Mouse (Mus musculus) heart, postnatal 10 days (tissue): ENCODE measurements around the gene Man2a1. TPM values are rescaled to one million over a fixed set of nuclear protein-coding genes. Genes with fewer than 3 reads are reported as not detected.

ENCODE experiments used
- DNase-seq, 2 experiments: peaks; one replicate each; pipeline ENCODE4 v3.0.0; 2021
- intact Hi-C: fragments of 180-260 bp; cut with DNase I; formaldehyde crosslinking; loops from one replicate; pipeline ENCODE4 v1.15.1; 2025
- total RNA-seq, 2 experiments: library from RNA; stranded (reverse); gene quantifications; 2 replicates each; pipeline ENCODE4 v1.2.3; 2021

Man2a1 gene
- total RNA-seq, 2 experiments from 2014 or later: 27.5 to 35.6 TPM

GRCm38 (mm10) chr17:64622352-64622886 lies 21.9 kb downstream of the Man2a1 start:
- intact Hi-C loops: no loop called here
- DNase-seq: peak; percentile 57 to 64

- intact Hi-C loops: no loop called here
- DNase-seq: no peak
These were observed 23.9 kb downstream of the Man2a1 start for GRCm38 (mm10) chr17:64624439-64624838.

- DNase-seq: no peak
- intact Hi-C loops: no loop called here
These were observed 28.3 kb downstream of the Man2a1 start for GRCm38 (mm10) chr17:64628796-64629195.

- intact Hi-C loops: no loop called here
- no peak for DNase-seq
These were observed 28.9 kb downstream of the Man2a1 start for GRCm38 (mm10) chr17:64629486-64629885.

- no peak for DNase-seq
- intact Hi-C loops: no loop called here
These were observed 30.0 kb downstream of the Man2a1 start for GRCm38 (mm10) chr17:64630506-64630905.

- intact Hi-C loops: no loop called here
- no peak for DNase-seq
These were observed 37.5 kb downstream of the Man2a1 start for GRCm38 (mm10) chr17:64637868-64638537.

GRCm38 (mm10) chr17:64641376-64641775 lies 40.8 kb downstream of the Man2a1 start:
- intact Hi-C loops: no loop called here

GRCm38 (mm10) chr17:64643644-64644043 lies 43.1 kb downstream of the Man2a1 start:
- no peak for DNase-seq
- intact Hi-C loops: no loop called here

More at GRCm38 (mm10) chr17:64641376-64641775, 40.8 kb downstream of the Man2a1 start:
- DNase-seq: no peak

- DNase-seq: no peak
These were observed 44.5 kb downstream of the Man2a1 start for GRCm38 (mm10) chr17:64644888-64645605.

GRCm38 (mm10) chr17:64647396-64647795 lies 46.9 kb downstream of the Man2a1 start:
- intact Hi-C loops: no loop called here
- DNase-seq: no peak

More at GRCm38 (mm10) chr17:64644888-64645605, 44.5 kb downstream of the Man2a1 start:
- intact Hi-C loops: no loop called here

- no peak for DNase-seq
- intact Hi-C loops: no loop called here
These were observed 50.2 kb downstream of the Man2a1 start for GRCm38 (mm10) chr17:64650702-64651101.

- no peak for DNase-seq
- intact Hi-C loops: no loop called here
These were observed 53.1 kb downstream of the Man2a1 start for GRCm38 (mm10) chr17:64653621-64654020.

- intact Hi-C loops: no loop called here
- DNase-seq: no peak
These were observed 59.1 kb downstream of the Man2a1 start for GRCm38 (mm10) chr17:64659682-64660081.

- intact Hi-C loops: no loop called here
- DNase-seq: no peak
These were observed 66.0 kb downstream of the Man2a1 start for GRCm38 (mm10) chr17:64666518-64666917.

GRCm38 (mm10) chr17:64668504-64668903 lies 68.0 kb downstream of the Man2a1 start:
- no peak for DNase-seq

GRCm38 (mm10) chr17:64674401-64674800 lies 73.9 kb downstream of the Man2a1 start:
- intact Hi-C loops: no loop called here

More at GRCm38 (mm10) chr17:64668504-64668903, 68.0 kb downstream of the Man2a1 start:
- intact Hi-C loops: no loop called here

GRCm38 (mm10) chr17:64674980-64675379 lies 74.4 kb downstream of the Man2a1 start:
- peak in 1 of 2 experiments; percentile 17 for DNase-seq
- intact Hi-C loops: no loop called here

More at GRCm38 (mm10) chr17:64674401-64674800, 73.9 kb downstream of the Man2a1 start:
- DNase-seq: no peak

GRCm38 (mm10) chr17:64676735-64677469 lies 76.4 kb downstream of the Man2a1 start:
- intact Hi-C loops: no loop called here
- DNase-seq: peak; percentile 55 to 63

GRCm38 (mm10) chr17:64681461-64681860 lies 80.9 kb downstream of the Man2a1 start:
- intact Hi-C loops: no loop called here
- DNase-seq: no peak

GRCm38 (mm10) chr17:64681927-64682326 lies 81.4 kb downstream of the Man2a1 start:
- intact Hi-C loops: no loop called here
- DNase-seq: peak in 1 of 2 experiments; percentile 19

- intact Hi-C loops: no loop called here
- DNase-seq: no peak
These were observed 83.6 kb downstream of the Man2a1 start for GRCm38 (mm10) chr17:64684088-64684487.
